Mouse (Mus musculus): ENCODE data around the gene Arhgef3.

Arhgef3 gene

GRCm38 (mm10) chr14:27310559-27311242 lies 196.0 kb downstream of the Arhgef3 start:
- no peak for DNase-seq (ENCODE audit: low read depth, low spot score)

GRCm38 (mm10) chr14:27312380-27312779 lies 197.7 kb downstream of the Arhgef3 start:
- DNase-seq (ENCODE audit: low read depth, low spot score) = no peak

- DNase-seq (ENCODE audit: low read depth, low spot score) = no peak
Measured at GRCm38 (mm10) chr14:27315737-27316136, 201.0 kb downstream of the Arhgef3 start.

- DNase-seq (ENCODE audit: low read depth, low spot score) = no peak
Measured at GRCm38 (mm10) chr14:27317146-27317545, 202.4 kb downstream of the Arhgef3 start.

- DNase-seq (ENCODE audit: low read depth, low spot score) = no peak
Measured at GRCm38 (mm10) chr14:27319386-27319785, 204.7 kb downstream of the Arhgef3 start.

- peak; percentile 45 for DNase-seq (ENCODE audit: low read depth, low spot score)
Measured at GRCm38 (mm10) chr14:27322041-27322440, 207.3 kb downstream of the Arhgef3 start.

GRCm38 (mm10) chr14:27324689-27325088 lies 210.0 kb downstream of the Arhgef3 start:
- DNase-seq (ENCODE audit: low read depth, low spot score) = peak; percentile 39

GRCm38 (mm10) chr14:27325537-27325936 lies 210.8 kb downstream of the Arhgef3 start:
- no peak for DNase-seq (ENCODE audit: low read depth, low spot score)

GRCm38 (mm10) chr14:27327862-27328261 lies 213.2 kb downstream of the Arhgef3 start:
- no peak for DNase-seq (ENCODE audit: low read depth, low spot score)

GRCm38 (mm10) chr14:27328952-27329351 lies 214.3 kb downstream of the Arhgef3 start:
- no peak for DNase-seq (ENCODE audit: low read depth, low spot score)

GRCm38 (mm10) chr14:27331490-27332035 lies 216.9 kb downstream of the Arhgef3 start:
- peak; percentile 88 for DNase-seq (ENCODE audit: low read depth, low spot score)

GRCm38 (mm10) chr14:27332359-27332987 lies 217.8 kb downstream of the Arhgef3 start:
- DNase-seq (ENCODE audit: low read depth, low spot score) = peak; percentile 63

GRCm38 (mm10) chr14:27335331-27336207 lies 220.9 kb downstream of the Arhgef3 start:
- peak; percentile 97 for DNase-seq (ENCODE audit: low read depth, low spot score)

GRCm38 (mm10) chr14:27336208-27337114 lies 221.8 kb downstream of the Arhgef3 start:
- DNase-seq (ENCODE audit: low read depth, low spot score) = peak; percentile 68

GRCm38 (mm10) chr14:27337156-27337555 lies 222.5 kb downstream of the Arhgef3 start:
- DNase-seq (ENCODE audit: low read depth, low spot score) = peak; percentile 66

GRCm38 (mm10) chr14:27338034-27338708 lies 223.5 kb downstream of the Arhgef3 start:
- peak; percentile 84 for DNase-seq (ENCODE audit: low read depth, low spot score)

- no peak for DNase-seq (ENCODE audit: low read depth, low spot score)
Measured at GRCm38 (mm10) chr14:27340682-27341415, 226.2 kb downstream of the Arhgef3 start.

GRCm38 (mm10) chr14:27341486-27341885 lies 226.8 kb downstream of the Arhgef3 start:
- no peak for DNase-seq (ENCODE audit: low read depth, low spot score)

GRCm38 (mm10) chr14:27342451-27342850 lies 227.8 kb downstream of the Arhgef3 start:
- no peak for DNase-seq (ENCODE audit: low read depth, low spot score)
